Comparison of ENCODE assay signal across 8 mouse cellular contexts in the genomic region with DNA sequence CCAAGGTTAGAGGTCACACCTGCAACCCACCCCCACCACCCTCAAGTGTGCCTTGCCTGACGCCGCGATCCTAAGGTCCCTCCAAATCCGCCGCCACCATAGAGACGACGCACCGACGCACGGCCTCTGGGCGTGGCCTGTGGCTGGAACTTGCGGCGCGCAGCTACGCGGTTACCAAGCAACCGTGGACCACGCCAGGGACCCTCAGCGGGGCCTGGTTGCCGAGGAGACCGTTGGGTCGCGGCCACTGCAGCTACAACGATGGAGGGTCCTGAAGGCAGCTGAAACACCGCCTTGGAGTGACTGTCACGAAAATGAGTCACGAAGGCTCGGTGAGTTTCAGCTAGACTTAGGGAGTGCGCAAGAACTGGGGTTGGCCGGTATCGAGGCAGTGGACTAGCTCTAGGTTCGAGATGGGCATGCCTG. TPM values are rescaled to one million over a fixed set of nuclear protein-coding genes. Genes with fewer than 3 reads are reported as not detected.
DNase-seq lines count a peak whose midpoint lies in the region; ATAC-seq lines count a peak whose summit lies in the region.

A gene (minus strand): TSS at position 139 of the 426 bp plus-strand sequence.
A gene (plus strand): TSS at position 146 of the 426 bp plus-strand sequence.

- WGBS in forebrain, embryonic 15.5 days: under 1% methylated on average over 32 of the region's 32 CpGs
- under 1% methylated on average over 32 of the region's 32 CpGs for WGBS in hindbrain, embryonic 13.5 days

- peak within 1 kb of the TSS; percentile 49 for H3K27ac ChIP-seq in forebrain, embryonic 15.5 days (replicated peaks)
- peak within 1 kb of the TSS; percentile 40; the same call in 1 of the 2 replicates for H3K27ac ChIP-seq in hindbrain, embryonic 13.5 days

- H3K4me2 ChIP-seq in forebrain, embryonic 15.5 days (replicated peaks): peak within 1 kb of the TSS; percentile 72
- H3K4me2 ChIP-seq in hindbrain, embryonic 13.5 days: peak within 1 kb of the TSS; percentile 80

- peak within 1 kb of the TSS; percentile 55 for H3K9ac ChIP-seq in forebrain, embryonic 15.5 days (replicated peaks)
- peak within 1 kb of the TSS; percentile 76 for H3K9ac ChIP-seq in hindbrain, embryonic 13.5 days

- peak; percentile 51 for DNase-seq in gastrocnemius, adult 18-20 months (ENCODE audit: low spot score)
- no peak for DNase-seq in gastrocnemius, adult 8-10 months (ENCODE audit: low spot score in 2 of 2)
- DNase-seq in cerebellum, adult 11 months: peak; percentile 61
- DNase-seq in left cerebral cortex, postnatal 10 days (ENCODE audit: extremely low spot score in 1 of 2, low spot score in 2 of 2): peak; percentile 81 to 90
- DNase-seq in right cerebral cortex, postnatal 25 days: peak; percentile 88

- no peaks in the 10 kb centered on the region for H3K9me3 ChIP-seq in forebrain, embryonic 15.5 days
- no peaks in the 10 kb centered on the region for H3K9me3 ChIP-seq in hindbrain, embryonic 13.5 days

- peaks cover 20% of the 10 kb centered on the region for H3K4me1 ChIP-seq in forebrain, embryonic 15.5 days
- H3K4me1 ChIP-seq in hindbrain, embryonic 13.5 days (replicated peaks): peaks cover 38% of the 10 kb centered on the region

- H3K27me3 ChIP-seq in forebrain, embryonic 15.5 days: peaks cover 15% of the 10 kb centered on the region
- peaks cover 15% of the 10 kb centered on the region for H3K27me3 ChIP-seq in hindbrain, embryonic 13.5 days

- peaks cover 5% of the 10 kb centered on the region; the same call in 1 of the 2 replicates for H3K36me3 ChIP-seq in forebrain, embryonic 15.5 days
- H3K36me3 ChIP-seq in hindbrain, embryonic 13.5 days: peaks cover 19% of the 10 kb centered on the region

- peak within 1 kb of the TSS; percentile 50 for H3K4me3 ChIP-seq in forebrain, embryonic 15.5 days
- peak within 1 kb of the TSS; percentile 61 for H3K4me3 ChIP-seq in hindbrain, embryonic 13.5 days

- intact Hi-C loops in left cerebral cortex, postnatal 10 days (cut with DNase I): no loop called here

- ATAC-seq in forebrain, embryonic 15.5 days (replicated peaks): peak; percentile 92
- peak; percentile 90 for ATAC-seq in hindbrain, embryonic 13.5 days (ENCODE audit: low FRiP score)
- ATAC-seq in megakaryocyte, adult 5-6 weeks (ENCODE audit: poor library complexity, severe bottlenecking): peak; percentile 90

RNA-seq across cellular contexts. Expression of the first gene that starts in this region (rescaled TPM):
- 1 to 10 TPM; 1.2 to 1.9 TPM for total RNA-seq in gastrocnemius, adult 18-20 months (2021)
- 1 to 10 TPM in 3 of 4 experiments, under 1 TPM in 1; 0.87 to 2.3 (median 1.1) TPM for total RNA-seq in gastrocnemius, adult 8-10 months (2022)
- polyA plus RNA-seq in forebrain, embryonic 15.5 days (2015; fragmentation: Nextera tagmentation; extraction: Ambion mirVana): 18.3 and 18.6 TPM in 2 replicates
- polyA plus RNA-seq in hindbrain, embryonic 13.5 days (2015; fragmentation: Nextera tagmentation; extraction: Ambion mirVana): 15.2 and 15.5 TPM in 2 replicates
- 10 to 100 TPM; 28.0 to 29.4 TPM for total RNA-seq in left cerebral cortex, postnatal 10 days (2021)
- not detected in 2 replicates for total RNA-seq in megakaryocyte, adult 5-6 weeks (2015)
- 0.88 TPM in 1 of 2 replicates, not detected in the other for total RNA-seq in megakaryocyte, adult 5-6 weeks (2017)

RNA-seq across cellular contexts. Expression of the second gene that starts in this region (rescaled TPM):
- total RNA-seq in gastrocnemius, adult 18-20 months (2021): under 1 TPM in 1 of 2 experiments, not detected in 1; 0.14 TPM
- total RNA-seq in gastrocnemius, adult 8-10 months (2022): under 1 TPM in 2 of 4 experiments, not detected in 2; 0.13 to 0.15 TPM
- polyA plus RNA-seq in forebrain, embryonic 15.5 days (2015; fragmentation: Nextera tagmentation; extraction: Ambion mirVana): 5.2 and 6.9 TPM in 2 replicates
- 4.3 and 6.0 TPM in 2 replicates for polyA plus RNA-seq in hindbrain, embryonic 13.5 days (2015; fragmentation: Nextera tagmentation; extraction: Ambion mirVana)
- total RNA-seq in left cerebral cortex, postnatal 10 days (2021): 10 to 100 TPM; 28.5 to 29.0 TPM
- not detected in 2 replicates for total RNA-seq in megakaryocyte, adult 5-6 weeks (2015)
- not detected in 2 replicates for total RNA-seq in megakaryocyte, adult 5-6 weeks (2017)

Comparison
In these comparisons a context has a peak if more than half of its experiments do, and no peak if none do; other contexts are left out.
1. RNA of the first gene that starts in this region (total RNA-seq): 28.0 to 29.4 TPM in left cerebral cortex, postnatal 10 days; 1.2 to 1.9 TPM in gastrocnemius, adult 18-20 months, 0.87 to 2.3 TPM in gastrocnemius, adult 8-10 months and 0.88 TPM in megakaryocyte, adult 5-6 weeks; every median in the first group is over 4 times any median in the second.
2. RNA of the second gene that starts in this region (total RNA-seq): 28.5 to 29.0 TPM in left cerebral cortex, postnatal 10 days; 0.14 TPM in gastrocnemius, adult 18-20 months, 0.13 to 0.15 TPM in gastrocnemius, adult 8-10 months and not detected in megakaryocyte, adult 5-6 weeks; every median in the first group is over 10 times any median in the second.
3. DNase-seq: peak in gastrocnemius, adult 18-20 months (single experiment), cerebellum, adult 11 months (single experiment), left cerebral cortex, postnatal 10 days (2 of 2) and right cerebral cortex, postnatal 25 days (single experiment); none in gastrocnemius, adult 8-10 months (0 of 2).
4. Peak in ATAC-seq in megakaryocyte, adult 5-6 weeks; RNA of the genes that start here not detected or under 1 TPM.
5. Peak in every context shown above with its lines, with median percentiles within 50 percentile points of each other: ATAC-seq.